Mouse (Mus musculus) heart, adult 11 months (tissue): ENCODE data around the gene Gimap5.
A peak's percentile ranks its signal among the peaks of the same experiment; 100 is the strongest.

Experiments
- DNase-seq: peaks from one replicate; pipeline ENCODE4 v3.0.0; 2022

The Gimap5 gene

DNA sequence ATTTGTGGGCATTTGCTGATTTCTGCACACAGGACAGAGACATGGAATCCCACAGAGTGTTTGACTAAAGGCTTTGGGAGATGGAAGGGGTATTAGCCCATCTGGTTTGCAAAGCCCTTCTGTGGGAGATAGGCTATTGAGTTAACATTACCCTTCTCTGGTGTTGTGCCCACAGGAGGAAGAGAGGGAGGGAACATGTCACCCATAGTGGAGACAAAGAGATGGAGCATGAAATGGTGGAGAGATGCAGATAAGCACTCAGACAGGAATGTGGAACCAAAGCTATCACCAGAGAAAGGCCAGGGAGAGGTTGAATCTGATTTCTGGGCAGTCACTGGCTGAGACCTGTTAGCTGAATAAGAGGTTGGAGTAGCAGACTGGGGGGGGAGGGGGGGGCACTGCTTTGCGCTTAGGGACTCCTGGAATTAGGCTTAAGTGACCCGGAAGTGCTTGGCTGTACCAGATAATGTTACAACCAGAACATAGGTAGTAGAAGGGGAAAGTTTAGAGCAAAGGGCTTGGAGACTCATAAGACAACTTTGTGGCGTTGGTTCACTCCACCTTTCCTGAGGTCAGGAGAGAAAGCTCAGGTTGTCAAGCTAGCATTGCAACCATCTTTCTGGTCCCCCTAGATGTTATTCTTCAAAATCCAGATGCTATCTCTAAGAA is 5.4 kb upstream of the Gimap5 start:
- peak; percentile 74 for DNase-seq

DNA sequence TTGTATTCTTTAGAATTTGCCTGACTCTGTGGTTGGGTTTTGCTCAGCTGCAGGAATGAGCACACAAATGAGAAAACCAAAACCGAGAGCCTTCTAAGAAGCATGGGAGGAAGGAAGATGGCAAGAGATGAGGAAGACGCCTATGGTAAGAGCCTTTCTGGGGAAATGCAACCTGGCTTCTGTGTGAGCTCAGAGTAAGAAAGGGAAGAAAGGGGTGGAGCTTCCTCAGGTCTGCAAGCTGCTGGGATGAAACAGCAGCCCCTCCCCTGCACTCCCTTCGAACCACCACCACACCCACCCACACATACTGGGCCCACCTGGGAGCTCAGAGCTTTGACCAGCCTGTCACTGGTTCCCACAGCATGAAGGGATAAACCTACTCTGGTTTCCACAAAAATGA is 4.7 kb upstream of the Gimap5 start:
- DNase-seq = peak; percentile 93

DNA sequence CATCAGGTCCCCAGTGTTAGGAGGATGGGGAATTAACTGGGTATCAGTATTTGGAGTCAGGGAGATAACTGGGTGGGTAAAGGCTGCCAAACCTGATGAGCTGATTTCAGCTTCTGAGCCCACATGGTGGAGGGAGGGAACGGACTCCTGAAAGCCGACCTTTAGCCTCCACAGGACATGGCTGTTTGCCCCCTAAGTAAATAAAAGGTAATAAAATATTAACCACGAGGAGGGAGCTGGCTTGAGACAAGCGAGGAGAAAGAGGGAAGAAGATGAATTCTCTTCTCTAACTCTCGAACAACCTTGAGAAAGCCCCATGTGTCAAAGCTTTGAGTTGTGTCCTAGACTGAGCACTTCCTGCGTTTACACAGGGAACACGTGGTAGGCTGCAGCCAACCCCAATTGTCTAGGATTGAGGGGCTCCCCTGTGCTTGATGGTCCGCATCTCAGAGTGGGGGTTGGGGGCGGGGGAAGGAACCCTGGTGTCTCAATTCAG is 4.2 kb upstream of the Gimap5 start:
- DNase-seq = peak; percentile 89

DNA sequence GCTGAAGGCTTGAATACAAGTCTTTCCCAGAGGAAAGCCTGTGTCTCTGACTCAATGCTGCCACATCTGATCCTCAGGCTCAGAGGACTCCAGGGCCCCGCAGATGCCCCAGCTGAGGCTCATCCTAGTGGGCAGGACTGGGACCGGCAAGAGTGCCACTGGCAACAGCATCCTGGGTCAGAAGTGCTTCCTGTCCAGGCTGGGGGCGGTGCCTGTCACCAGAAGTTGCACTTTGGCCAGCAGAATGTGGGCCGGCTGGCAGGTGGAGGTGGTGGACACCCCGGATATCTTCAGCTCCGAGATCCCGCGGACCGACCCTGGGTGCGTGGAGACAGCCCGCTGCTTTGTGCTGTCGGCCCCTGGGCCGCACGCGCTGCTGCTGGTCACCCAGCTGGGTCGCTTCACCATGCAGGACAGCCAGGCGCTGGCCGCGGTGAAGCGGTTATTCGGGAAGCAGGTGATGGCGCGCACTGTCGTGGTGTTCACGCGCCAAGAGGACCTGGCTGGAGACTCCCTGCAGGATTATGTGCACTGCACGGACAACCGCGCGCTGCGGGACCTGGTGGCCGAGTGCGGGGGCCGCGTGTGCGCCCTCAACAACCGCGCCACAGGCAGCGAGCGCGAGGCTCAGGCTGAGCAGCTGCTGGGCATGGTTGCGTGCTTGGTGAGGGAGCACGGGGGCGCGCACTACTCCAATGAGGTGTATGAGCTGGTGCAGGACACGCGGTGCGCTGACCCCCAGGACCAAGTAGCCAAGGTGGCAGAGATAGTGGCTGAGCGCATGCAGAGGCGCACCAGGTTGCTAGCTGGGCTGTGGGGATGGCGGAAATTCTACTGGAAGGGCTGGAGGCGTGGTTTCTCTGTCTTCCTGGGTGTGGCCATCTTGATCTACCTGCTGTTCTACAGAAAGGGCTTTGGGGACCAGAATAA is 3.3 kb upstream of the Gimap5 start:
- peak; percentile 93 for DNase-seq

DNA sequence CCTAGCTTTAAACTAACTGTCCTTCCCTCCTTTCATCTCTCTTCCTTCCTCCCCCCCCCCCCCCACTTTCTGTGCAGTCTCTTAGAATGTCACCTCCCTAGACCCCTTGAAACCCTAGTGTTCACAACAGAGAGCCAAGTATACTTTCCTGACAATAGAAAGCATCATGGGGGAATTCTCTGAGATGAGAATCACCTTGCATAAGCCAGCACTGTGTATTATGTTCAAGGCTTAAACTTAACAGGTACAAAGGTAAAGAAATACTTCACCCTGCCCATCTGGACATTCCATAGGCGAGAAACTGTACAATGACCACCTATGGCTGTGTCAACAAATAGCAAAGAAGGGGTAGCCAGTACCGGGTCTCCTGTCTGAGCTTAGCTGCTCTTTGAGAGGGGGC is 507 bp upstream of the Gimap5 start:
- no peak for DNase-seq

DNA sequence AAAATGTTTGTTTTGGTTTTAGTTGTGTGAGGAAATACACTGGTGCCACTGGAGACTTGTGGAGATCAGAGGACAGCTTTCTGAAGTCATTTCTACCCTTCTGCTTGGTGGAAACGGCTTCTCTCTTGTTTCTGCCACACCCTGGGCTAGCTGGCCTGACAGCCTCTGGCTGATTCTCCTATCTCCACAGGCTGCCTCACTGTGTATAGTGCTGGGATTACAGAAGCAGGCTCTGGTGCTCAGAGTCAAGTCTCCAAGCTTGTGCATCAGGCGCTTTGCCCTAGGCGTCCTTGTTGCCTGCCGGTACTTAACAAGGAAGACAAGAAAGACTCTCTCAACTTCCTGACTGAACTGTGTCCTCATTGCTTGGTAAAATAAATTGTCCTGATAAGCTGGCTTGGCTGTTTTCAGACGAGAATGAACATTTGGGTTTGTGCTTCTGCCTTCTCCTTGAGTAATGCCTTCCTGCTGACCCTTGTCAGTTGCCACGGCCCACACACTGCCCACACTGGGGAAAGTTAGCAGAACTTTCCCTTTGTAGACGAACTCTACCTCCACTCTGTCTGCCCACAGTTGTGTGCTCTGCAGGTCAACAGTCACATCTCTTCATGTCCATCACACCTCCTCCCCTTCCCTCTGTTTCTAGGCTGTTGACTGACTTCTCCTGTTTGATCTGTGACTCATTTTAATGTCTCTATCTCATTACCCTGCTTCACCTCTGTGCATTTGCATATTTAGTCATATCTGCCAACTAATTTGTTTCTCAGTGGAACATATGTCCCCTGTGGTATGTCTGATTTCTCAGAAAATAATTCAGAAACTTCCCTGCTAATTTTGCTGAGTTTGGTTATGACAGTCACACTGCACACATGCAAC is 1.3 kb downstream of the Gimap5 start:
- DNase-seq = peak; percentile 91

DNA sequence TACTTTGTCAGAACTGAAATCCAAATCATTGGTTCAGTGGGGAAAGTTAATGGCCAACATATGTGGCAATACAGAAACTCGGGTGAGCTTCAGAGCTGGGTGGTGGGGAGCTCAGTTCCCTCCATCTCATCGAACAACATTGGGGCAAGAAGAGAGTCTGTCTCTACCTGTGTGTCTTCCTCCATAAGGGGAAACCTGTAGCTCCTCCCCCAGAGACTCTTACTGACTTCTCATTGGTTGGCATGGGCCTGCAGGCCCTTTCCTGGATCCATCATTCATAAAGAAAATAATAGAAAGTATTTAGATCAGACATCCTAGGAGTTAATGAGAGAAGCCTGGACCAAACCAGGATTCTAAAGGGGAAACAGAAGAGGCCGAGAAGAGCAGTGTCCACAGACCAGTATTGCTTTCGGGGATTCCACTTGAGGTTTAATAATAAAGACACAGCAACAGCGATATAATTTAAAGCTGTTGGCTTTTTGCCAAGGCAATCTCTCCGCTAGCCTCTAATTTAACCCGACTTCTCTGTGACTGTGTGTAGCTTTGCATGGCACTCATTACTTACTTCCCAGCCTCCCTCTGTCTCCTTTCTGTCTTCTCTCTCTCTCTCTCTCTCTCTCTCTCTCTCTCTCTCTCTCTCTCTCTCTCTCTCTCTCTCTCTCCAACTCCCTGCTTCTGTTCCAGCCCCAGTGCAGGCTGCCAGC is 17.7 kb downstream of the Gimap5 start:
- DNase-seq = no peak

DNA sequence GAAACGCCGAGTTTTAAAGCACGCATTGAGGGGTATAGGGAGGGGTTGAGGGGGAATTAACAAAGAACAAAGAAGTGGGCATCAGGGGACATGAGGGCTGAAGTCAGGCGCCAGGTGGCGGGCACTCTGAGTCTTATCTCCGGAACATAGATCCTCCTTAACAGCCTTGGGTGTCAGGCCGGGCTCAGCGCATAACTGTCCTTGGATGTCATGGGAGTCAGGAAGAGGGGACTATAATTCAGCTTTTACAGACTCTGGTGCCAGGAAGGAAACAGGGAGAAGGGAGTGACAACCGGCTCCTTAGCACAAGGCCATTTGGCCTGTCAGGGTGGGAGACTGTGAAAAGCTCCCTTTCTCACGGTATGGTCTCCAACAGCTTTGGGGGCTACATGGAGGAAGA is 18.5 kb downstream of the Gimap5 start:
- DNase-seq = peak; percentile 83

DNA sequence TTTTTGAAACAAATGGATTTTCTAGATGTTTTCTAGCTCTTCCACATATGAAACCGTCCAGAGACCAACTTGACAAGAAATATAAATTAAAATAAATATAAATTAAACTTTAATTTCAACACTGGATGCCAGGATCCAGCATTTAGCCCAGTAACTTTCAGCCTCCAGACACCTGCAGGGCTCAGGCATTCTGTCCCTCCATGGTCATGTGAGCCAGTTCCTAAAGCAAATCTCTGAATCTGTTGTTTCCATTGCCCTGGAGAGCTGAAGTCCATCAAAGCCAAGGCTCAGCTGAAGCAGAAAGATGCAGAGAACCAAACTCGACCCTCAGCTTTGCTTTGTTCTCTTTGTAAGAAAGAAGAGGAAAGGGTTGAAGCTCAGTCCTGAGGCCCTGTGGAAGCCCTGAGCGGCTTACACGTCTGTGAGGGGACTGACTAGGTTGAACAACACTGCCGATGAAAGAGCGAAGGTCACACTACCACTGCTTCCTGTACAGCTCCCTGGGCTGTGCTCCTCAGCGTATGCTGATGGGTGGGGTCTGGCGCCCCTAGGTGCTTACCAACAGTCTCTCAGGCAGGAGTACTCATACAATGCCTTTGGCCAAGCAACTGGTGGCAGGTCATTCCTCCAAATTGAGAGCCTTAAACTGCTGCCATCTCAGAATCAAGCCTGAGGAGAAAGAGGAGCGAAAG is 22.3 kb downstream of the Gimap5 start:
- peak; percentile 92 for DNase-seq

DNA sequence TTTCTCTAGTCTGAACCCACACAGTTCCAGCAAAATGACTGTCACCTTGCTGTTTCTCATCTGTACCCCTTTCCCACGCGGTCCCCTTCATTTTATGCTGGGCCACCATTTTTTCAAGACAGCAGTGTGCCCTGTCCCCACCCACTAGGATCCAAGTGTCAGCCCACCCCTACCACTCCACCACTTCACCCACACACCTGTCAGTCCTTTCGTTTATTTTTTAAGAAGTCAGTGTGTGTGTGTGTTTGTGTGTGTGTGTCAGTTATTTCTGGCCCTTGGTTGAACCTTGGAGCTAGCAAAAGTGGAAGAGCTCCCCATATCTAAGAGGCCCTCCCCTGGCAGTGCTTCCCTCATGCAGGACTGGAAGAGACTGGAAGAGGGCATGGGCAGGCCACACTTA is 22.9 kb downstream of the Gimap5 start:
- DNase-seq = no peak

DNA sequence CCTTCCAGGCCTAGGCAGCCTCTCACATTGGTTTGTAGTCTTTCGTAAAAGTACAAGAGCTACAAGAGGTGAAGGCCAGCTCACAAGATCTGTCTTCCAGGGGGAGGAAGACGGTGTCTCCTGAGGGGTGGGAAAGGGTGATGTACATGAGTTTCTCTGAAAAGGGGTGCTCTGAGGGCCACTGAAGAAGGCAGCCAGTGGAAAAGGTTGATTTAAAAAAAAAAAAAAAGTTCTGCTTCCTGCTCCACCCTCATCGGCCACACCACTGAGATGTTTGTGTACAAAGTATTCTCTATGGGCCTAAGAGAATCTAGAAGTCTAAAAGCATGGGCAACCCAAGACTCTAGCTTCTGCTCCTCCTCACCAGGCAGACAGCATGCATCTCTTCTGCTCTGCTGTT is 24.7 kb downstream of the Gimap5 start, which contains the start of gene Gimap3:
TSS of gene Gimap3 (minus strand) at position 156 of the 400 bp plus-strand sequence.
- DNase-seq = peak; percentile 72

DNA sequence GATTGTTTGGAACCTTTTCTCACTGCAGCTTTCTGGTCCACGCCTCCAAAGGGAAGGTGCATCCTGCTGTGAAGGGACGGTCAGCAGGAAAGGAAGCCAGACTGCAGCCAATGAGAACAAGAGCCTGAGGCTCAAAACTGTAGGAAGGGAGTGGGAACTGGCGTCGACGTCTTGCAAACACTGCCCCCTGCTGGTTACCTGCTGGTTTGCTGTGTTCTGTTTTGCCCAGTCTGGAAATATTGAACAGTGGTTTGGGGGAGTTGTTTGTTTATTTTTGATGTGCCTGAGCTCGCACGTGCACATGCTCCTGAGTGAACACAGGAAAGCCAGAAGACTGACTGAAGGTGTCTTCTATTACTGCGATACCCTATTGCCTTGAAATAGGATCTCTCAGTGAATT is 26.0 kb downstream of the Gimap5 start:
- DNase-seq = peak; percentile 97

DNA sequence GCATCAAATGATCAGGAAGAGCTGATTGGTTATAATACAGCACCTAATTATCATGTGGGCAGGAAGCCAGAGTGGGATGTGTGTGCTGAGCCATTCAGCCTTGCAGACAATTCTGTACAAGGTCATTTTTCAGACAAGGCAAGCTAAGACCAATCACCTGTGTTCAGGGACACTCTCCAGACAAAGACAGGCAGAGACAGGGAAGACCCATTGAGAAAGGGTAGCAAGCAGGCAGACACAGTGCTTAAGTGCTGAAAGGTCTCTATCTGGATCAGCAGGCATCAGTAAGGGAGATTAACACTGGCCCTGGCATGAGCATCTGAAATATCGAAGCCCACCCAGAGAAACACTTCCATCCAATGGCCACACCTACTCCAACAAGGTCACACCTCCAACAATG is 38.4 kb downstream of the Gimap5 start:
- peak; percentile 81 for DNase-seq

DNA sequence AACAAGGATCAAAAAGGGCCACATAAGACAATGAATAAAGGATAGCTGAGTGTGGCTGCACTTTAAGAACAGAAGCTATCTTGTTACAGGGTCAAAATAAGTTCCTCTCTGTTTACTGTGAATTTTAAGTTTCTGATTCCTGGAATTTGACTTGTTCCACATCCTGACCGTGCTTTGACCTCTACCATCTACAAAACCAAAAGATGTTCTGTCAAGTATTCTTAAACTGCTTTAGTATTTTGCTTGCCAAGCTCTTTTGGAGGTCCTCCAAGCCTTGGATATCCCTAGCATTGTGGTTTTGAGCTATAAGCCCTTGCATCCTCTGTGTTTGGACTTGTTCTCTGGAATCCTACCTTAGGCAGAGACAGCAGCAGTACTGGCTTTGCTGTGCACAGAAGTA is 39.2 kb downstream of the Gimap5 start:
- DNase-seq = peak; percentile 89

DNA sequence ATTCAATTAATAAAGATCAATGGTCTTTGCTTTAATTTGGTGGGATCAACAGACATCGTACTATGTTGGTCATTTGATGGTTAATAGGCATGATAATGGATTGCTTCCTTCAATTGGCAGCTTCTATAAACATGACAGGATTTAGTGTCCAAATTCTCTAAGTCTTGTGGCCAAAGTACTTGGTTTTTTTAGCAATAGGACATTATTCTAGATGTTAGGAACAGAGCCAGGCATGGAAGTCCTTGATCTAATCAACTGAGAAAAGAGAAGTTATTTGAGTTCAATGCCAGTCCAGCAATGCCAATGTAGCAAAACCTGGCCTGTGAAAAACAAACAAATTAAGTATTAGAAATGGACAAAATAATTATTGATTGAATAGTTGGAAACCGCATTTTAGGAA is 39.6 kb downstream of the Gimap5 start:
- peak; percentile 5 for DNase-seq

DNA sequence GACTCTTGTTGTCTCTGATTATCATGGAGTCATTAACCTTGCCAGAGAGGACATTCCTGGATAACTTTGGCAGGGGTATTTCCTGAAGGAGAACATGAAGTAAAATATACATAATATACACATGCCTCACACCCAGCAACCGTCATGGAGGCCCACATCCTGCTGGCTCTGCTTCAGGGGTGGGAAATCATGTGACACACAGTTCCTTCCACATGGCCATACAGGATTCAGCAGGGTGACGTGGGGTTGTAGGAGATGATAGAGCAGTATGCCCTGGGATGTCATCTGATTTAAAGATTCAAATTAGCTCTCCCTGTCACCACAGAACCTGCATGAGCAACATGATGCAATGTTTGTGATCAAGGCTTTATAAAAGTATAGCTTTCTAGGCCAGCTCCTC is 41.9 kb downstream of the Gimap5 start:
- no peak for DNase-seq

DNA sequence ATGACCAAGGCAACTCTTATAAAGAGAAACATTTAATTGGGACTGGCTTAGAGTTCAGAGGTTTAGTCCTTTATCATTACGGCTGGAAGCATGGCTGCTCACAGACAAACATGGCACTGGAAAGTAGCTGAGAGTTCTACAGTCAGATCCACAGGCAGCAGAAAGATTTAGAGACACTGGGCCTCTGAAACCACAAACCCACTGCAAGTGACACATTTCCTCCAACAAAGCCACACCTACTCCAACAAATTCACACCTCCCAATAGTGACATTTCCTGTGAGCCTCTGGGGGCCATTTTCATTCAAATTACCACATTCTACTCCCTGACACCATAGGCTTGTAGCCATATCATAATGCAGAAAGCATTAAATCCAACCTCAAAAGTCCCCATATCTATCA is 55.9 kb downstream of the Gimap5 start:
- DNase-seq = no peak

DNA sequence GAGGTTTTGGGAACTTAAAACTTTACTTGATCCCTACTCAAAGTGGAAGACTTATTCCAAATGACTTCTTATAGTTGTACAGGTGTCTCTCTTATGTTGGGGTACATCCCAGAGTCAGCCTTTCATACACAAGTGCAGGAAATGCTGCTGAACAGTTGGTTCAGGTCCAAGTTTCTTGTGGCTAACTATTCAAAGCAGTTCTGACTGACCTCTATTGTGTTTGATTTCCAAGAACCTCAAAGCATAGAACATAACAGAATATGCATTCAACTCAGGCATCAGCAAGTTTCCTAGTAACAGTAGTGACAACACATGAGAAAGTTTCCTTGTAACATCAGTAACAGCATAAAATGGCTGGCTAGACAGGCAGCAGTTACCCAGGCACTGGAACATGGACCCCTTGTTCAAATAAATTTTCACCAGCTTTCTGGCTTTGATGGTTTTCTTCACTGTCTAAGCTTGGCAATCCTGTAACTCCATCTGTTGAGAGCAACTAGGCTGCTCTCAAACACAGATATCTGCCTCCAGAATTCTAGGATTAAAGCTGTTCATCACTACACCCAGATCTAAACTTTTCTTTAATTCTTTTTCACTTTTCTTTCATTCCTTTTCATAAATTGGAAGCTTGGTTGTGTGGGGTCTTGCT is 57.5 kb downstream of the Gimap5 start:
- DNase-seq = no peak
